Mouse (Mus musculus) regulatory T cell (primary cell): Measurements from ENCODE around the gene Wiz.

Experiments used
- in situ Hi-C: fragments of 300-600 bp; cut with MboI, MseI; formaldehyde crosslinking; loops from one replicate; pipeline ENCODE4 v1.15.1; 2025; ENCODE audit warnings: high pct_unique_total_duplicates

The Wiz gene

DNA sequence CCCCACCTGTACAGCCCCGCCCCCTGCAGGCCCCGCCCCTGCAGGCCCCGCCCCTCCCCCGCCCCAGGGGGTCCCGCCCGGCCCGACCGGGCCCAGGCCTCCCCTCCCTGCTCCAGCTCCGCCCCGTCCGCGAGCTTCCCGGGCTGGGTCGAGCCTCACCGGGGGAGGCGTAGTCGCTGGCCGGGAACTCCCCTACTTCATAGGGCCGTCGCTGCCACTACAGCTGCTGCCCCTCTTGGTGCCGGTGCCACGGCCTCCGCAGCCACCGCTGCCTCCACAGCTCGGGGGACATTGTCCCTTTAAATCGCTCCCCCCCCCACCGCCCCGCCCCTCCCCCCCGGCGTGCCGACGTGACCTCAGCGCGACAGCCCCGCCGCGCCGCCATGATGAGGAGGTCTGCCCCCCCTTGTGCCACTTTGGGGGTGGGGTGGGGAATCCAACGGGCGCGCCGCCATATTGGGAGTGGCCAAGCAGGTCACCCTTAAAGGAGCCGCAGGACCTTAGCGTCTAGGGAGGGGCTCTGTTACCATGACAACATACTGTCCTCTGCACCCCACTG, at the start of gene Wiz:
TSS of gene Wiz (minus strand) at position 339 of the 559 bp plus-strand sequence.
- in situ Hi-C loops = no loop called here

DNA sequence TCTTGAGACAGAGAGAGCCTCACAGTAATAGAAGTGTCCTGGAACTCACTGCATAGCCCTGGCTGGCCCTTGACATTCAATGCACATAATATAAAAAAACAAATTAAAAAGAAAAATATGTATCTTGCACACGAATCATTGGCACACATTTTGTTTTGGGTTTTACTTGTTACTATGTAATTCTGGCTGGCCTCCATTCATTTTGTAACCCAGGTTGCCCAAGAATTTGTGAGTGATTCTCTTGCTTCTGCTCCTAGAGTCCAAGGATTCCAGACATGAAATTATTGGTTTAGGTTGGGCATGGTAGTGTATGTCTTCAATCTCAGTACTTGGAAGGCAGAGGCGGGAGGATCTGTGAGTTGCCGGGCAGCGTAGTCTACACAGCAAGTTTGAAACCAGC, 47.9 kb upstream of the Wiz start:
- in situ Hi-C loops = no loop called here

- in situ Hi-C loops = no loop called here
These were observed 45.9 kb upstream of the Wiz start for GRCm38 (mm10) chr17:32435151-32435550.

DNA sequence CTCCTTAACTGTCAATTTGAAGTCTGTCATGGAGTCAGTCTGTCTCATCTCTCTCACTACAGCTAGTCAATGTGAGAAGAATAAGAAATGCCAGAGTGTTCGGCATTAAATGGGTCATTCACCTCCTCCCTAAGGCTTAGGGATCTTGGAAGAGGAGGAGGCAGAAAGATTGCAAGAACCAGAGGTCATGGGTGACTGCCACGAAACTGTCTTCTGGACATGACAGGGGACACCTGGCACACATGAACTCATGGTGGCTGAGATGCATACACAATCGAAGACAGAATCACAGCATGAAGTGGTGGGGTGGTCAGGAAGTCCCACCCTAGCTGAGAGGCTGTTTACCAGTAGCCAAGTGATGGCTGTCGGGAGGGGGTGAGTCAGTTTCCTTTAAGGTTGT, 45.1 kb upstream of the Wiz start:
- in situ Hi-C loops = loop anchor here (5.0 kb wide), 1 partner anchor 92 kb away; no protein-coding TSS in a partner anchor

- in situ Hi-C loops = loop anchor here (5.0 kb wide), 1 partner anchor 90 kb away; no protein-coding TSS in a partner anchor
These were observed 42.7 kb upstream of the Wiz start for GRCm38 (mm10) chr17:32431972-32432371.

- in situ Hi-C loops = loop anchor here (5.0 kb wide), 1 partner anchor 34 kb away; no protein-coding TSS in a partner anchor
These were observed 37.4 kb upstream of the Wiz start for GRCm38 (mm10) chr17:32426610-32427009.

DNA sequence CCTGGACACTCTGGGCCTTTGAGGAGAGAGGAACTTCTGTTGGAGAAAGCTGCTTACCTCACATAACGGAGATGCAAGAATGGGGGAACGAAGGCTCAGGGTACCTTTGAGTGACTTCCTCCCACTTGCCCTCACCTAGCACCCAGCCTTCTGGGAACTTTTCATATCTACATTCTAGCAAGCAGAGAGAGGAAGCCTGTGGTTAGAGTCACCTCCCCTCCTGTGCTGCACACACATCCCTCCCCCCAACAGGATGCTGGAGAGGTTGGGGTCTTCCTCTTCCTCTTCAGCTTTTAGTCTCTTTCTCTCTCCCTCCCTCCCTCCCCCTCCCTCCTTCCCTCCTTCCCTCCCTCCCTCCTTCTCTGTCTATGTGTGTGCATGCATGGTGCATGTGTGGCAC, 34.8 kb upstream of the Wiz start, which contains the start of gene Pglyrp2:
TSS of gene Pglyrp2 (minus strand) at position 134 of the 400 bp plus-strand sequence.
- in situ Hi-C loops = no loop called here

DNA sequence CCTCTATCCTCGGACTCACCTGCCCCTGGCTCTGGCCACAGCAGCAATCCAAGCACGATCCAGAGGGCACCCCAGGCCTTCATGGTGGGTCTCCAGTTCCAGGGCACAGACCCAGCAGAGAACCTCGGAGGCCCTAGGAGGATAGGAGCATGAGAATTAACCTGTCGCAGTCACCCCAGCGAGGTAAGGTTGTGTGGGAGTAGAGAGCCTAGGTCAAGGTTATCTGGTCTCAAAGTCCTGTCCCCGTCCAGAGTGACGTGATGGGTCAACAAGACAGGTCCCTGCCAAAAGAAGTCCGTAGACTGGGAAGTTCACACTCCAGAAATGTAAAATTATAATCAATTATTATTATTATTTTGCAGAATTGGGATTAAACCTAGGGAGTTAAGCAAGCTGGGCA, 31.5 kb upstream of the Wiz start:
- in situ Hi-C loops = no loop called here

DNA sequence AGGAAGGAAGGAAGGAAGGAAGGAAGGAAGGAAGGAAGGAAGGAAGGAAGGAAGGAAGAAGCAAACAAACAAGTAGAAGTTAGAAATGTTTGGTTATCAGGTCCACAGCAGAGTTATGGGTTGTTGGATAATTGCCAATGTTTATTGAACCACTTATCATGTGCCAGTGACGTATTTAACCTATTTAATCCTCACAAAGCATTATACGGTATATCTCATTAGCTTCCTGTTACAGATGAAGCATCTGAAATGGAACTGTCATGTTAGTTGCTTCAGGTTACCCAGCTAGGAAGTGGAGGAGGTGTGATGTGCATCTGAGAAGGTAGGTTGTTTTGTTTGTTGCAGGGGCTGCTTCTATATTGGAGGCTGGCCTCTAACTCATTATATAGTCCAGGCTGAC, 30.8 kb upstream of the Wiz start:
- in situ Hi-C loops = no loop called here

DNA sequence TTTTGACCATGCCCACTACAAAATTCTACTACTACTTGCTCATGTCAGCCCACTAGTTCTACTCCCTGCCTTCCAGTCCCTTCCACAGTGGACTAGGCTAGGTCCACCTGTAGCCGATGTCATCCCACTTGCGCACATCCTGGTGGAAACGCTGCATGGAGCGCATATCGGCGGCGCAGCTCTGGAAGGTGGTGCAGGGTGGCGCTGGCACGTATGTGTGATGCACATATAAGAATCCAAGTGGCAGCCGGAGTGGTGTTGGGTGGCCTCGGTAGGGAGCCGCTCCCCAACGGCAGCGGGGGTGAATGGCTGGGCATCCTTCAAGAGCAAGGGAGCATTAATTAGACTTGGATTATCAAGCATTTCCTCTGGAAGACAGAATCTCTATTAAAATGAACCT, 27.5 kb upstream of the Wiz start:
- in situ Hi-C loops = no loop called here

DNA sequence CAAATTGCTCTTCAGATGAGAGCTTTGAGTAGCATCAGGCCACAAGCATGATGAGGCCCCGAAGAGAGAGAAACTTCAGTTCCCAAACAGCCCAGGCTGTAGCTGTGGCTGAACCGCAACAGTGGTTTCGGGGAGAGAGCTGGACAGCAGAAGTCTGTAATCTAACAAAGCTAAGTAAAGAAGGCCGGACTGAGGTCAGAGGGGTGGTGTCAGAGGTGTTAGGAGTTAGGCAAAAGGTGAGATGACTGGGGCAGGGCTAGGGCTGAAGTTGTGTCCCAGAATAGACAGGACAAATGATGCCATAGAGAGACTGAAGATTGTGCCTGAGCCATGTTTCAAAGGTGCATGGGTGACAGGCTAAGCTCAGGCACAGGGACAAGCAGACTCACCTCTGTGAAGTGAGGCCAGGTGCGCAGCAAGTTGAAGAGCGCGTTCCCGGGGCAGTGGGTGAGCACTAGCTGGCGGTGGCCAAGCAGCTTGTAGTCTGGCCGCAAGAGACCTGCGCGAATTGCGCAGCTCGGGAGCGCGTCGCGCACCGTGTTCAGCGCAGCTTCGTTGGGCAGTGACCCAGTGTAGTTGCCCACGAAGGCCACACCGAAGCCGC, 26.3 kb upstream of the Wiz start:
- in situ Hi-C loops = no loop called here

DNA sequence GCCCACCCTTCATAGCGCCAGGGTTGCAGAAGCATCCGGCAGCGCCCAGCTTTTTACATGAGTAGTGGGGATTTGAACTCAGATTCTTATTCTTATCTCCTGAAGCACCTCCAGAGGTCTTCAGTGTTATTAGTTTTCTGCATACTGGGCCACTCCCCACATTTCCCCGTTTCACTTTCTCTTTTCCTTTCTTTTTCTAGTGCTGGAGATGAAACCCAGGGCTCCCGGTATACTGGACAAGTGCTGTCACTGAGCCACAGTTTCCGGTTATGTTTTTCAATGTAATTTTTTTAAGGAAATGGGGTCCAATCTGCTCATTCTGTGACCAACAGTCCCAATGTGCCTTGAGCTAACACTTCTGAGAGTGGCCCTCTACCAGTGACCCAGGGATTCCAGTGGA, 22.7 kb upstream of the Wiz start:
- in situ Hi-C loops = no loop called here

- in situ Hi-C loops = loop anchor here (5.0 kb wide), 1 partner anchor 51 kb away; the partner anchor contains the start of gene Akap8l
These were observed 14.2 kb upstream of the Wiz start, which contains the start of gene Rasal3 for GRCm38 (mm10) chr17:32403417-32403816. Rasal3 (minus strand) TSS chr17:32403583.

- in situ Hi-C loops = loop anchor here (5.0 kb wide), 1 partner anchor 50 kb away; the partner anchor contains the start of gene Akap8l
These were observed 13.5 kb upstream of the Wiz start for GRCm38 (mm10) chr17:32402779-32403157.

DNA sequence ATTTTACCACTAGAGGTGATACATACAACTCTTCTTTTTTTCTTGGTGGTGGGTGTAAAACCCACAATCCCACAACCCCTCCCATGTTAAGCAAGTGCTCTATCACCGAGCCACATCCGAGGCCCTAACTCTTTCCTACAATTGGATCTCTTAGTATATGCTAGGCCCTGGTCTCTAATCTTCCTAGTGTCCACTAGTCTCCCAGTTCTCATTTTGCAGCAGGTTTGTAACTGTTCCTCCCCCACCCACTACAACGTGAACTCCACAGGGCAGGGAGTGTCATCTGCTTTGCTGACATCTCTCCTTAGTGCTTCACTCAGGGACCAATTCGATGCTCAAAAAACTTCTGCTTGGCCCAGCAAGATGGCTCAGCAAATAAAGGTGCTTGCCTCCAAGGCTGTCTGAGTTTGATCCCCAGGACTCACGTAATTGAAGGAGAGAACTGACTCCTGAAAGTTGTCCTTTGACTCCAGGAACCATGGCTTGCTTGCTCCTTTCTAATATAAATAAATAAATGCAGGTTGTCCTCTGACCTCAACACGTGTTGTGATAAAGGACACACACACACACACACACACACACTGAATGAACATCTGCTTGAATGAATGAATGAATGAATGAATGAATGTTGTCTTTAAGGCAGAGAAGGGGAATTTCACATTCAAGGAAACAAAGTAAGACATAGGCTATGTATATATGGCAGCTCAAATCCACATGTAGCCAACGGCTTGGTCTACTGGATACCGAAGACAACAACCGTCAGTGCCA, 13.0 kb upstream of the Wiz start:
- in situ Hi-C loops = loop anchor here (5.0 kb wide), 1 partner anchor 50 kb away; the partner anchor contains the start of gene Akap8l

DNA sequence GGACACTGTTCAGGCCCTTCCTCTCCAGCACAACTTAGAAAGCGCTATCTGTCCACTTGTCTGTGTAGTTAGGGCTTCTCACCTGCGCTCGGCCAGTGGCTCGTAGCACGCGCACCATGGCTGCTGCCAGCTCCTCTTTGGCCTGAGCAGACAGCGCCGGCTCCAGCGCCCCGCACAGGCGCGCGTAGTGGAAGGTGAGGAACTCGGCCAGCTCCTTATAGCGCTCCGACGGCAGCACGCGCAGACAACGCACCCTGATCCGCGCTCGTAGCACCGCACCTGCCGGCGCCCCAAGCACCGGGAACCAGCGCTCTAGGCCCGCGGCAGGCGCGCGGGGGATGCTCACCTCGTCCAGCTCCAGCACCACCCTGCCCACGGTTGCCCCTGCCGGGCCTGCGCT, 7.0 kb upstream of the Wiz start:
- in situ Hi-C loops = no loop called here

- in situ Hi-C loops = loop anchor here (5.0 kb wide), 1 partner anchor 33 kb away; no protein-coding TSS in a partner anchor
These were observed 4.7 kb upstream of the Wiz start for GRCm38 (mm10) chr17:32393944-32394343.

DNA sequence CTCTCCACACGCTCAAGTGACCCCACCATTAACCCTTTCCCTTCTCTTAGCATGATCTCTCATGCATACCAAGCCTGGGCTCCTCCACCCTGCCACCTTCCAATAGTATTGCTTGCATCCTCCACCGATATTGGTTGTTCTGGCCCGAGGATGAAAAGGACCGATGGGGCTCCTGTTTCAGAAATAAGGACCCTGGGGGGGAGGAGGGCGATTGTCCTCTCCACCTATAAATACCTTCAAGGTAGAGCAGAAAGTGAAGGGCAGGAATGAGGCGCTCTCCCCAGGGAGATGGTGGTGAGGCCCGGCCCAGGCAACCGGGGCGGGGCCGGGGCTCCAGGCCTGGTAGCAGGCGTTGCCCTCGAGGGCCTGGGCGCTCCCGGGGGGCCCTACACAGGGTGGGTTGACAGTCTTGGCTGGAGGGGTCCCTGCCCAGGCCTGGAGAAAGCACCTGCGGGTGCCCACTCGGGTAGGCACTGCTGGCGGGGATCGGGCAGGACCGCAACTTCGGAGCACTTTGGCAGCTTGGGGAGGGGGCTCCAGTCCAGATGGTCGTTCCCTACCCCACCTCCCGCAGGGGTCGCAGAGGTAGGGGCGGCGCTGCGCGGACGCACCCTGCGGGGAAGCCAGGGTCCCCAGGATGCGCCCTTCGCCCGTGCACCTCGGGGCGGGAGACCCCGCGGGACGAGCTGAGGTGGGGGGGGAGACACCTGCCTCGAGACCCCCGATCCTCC, 704 bp downstream of the Wiz start:
- in situ Hi-C loops = no loop called here

- in situ Hi-C loops = no loop called here
These were observed 1.3 kb downstream of the Wiz start for GRCm38 (mm10) chr17:32387986-32388369.

GRCm38 (mm10) chr17:32386659-32387432, 2.4 kb downstream of the Wiz start:
- in situ Hi-C loops = no loop called here

GRCm38 (mm10) chr17:32383661-32384060, 5.6 kb downstream of the Wiz start:
- in situ Hi-C loops = no loop called here
